Mouse (Mus musculus) embryonic stem cell, embryonic (primary cell): ENCODE data around the gene Chga.

ENCODE experiments used
- CTCF ChIA-PET, 4 experiments: fragments of 300-600 bp in 2 of 4; fragments of 350-600 bp in 2 of 4; sonication (Branson Sonifier 250); formaldehyde crosslinking; loops; one replicate each; lab custom pipeline; 2022; ENCODE audit warnings: inconsistent platforms in 2 of 4; lab: Charles Lee
- POLR2A ChIA-PET, 4 experiments: fragments of 300-600 bp in 2 of 4; fragments of 350-600 bp in 2 of 4; sonication (Branson Sonifier 250); formaldehyde crosslinking; loops; one replicate each; lab custom pipeline; 2022; ENCODE audit warnings: antibody characterized with exemption in 4 of 4, inconsistent platforms in 1 of 4; lab: Charles Lee

Gene Chga

GRCm38 (mm10) chr12:102554721-102555516 lies at the start of gene Chga:
Gene Chga, plus strand, starts transcription at chr12:102554969.
- ChIA-PET POLR2A (interaction anchor here (0.6 to 1.4 kb wide), 9 partner anchors 12 to 687 kb away, joined by 3 to 4 read pairs (median 3); partner anchors contain the start of genes Golga5 (in 1 of the 4), Moap1 (in 1 of the 4), Prima1 (in 1 of the 4) and Tmem251 (in 1 of the 4)), CTCF (interaction anchor here in 2 of 4 experiments (0.6 to 1.1 kb wide), 4 partner anchors 54 to 1597 kb away, joined by 3 to 9 read pairs (median 4); partner anchors contain the start of gene Itpk1 (in 1 of the 2))

DNA sequence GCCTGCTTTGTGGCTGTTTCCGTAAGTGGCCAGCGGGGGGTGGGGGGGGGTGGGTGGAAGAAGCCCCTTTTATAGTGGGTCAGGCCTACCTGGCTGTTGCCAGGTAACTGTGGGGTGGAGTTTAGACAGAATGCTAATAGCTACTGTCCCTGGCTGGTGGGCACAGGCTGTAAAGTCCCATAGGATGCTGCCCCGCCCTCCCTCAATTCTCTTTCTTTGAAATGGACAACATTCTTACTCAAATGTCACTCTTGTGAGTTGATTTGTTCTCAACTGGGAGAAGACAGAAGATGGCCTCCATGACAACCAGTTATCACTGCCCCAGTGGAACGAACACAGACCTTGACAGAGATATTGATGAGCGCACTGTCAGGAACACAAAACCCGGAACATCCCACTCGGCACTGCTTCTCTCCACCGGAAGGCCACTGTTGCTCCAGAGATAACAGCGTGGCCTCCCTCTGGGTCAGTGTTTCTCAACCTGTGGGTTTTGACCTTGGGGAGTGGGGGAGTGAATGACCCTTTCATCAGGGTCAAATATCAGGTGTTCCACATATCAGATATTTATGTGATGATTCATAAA lies 49.5 kb upstream of the Chga start:
- CTCF ChIA-PET: interaction anchor here in 2 of 4 experiments (0.6 to 1.1 kb wide), 4 partner anchors 57 to 219 kb away, joined by 3 to 4 read pairs (median 4); no protein-coding TSS in a partner anchor

DNA sequence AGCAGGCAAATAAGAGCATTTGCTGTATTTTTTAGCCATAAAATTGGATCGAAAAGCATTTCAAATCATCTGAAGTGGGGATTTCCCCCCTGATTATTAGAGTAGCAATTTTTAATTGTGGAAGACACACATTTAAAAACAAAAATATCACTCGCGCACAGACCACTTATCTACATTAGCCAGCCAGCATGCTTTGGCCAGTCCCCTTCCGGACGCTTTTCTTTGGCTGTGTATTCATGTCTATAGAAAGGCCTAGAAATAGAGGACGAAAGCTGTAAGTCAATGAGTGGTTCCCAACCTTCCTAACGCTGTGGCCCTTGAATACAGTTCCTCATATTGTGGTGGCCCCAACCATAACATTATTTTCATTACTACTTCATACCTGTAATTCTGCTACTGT lies 48.8 kb upstream of the Chga start:
- ChIA-PET CTCF (interaction anchor here in 1 of 4 experiments (0.6 kb wide), 1 partner anchor 1665 kb away, joined by 3 read pairs; no protein-coding TSS in a partner anchor), POLR2A (interaction anchor here in 1 of 4 experiments (0.6 to 2.3 kb wide), 4 partner anchors 10 to 208 kb away, joined by 3 to 6 read pairs (median 4); no protein-coding TSS in a partner anchor)

More for the DNA sequence above, 49.5 kb upstream of the Chga start:
- POLR2A ChIA-PET: interaction anchor here in 1 of 4 experiments (0.6 to 2.3 kb wide), 4 partner anchors 11 to 239 kb away, joined by 3 to 4 read pairs (median 4); partner anchors contain the start of genes Golga5 and Tmem251

DNA sequence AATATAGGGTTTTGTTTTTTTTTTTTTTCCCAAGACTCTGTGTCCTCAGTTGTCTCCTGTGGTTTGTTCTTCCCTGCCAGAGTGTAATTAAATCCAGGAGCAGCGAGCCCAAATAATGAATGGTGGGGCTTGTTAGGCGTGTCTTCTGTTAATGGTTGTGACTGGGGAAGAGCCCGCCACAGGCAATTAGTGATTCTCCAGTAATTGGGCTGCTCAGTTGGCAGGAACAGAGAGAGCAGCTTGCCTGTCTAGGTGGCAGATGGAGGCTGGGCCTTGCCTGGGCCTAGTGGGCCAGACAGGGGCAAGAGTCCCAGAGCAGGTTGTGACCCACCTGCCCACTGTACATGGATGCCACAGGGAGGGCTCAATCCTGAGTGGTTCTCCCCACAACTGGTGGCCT lies 43.4 kb upstream of the Chga start:
- POLR2A ChIA-PET: interaction anchor here in 3 of 4 experiments (1.0 to 1.2 kb wide), 4 partner anchors 71 to 232 kb away, joined by 3 to 7 read pairs (median 4); partner anchors contain the start of genes Moap1 (in 1 of the 3) and Tmem251 (in 1 of the 3)
- CTCF ChIA-PET: interaction anchor here in 3 of 4 experiments (0.6 to 2.6 kb wide), 5 partner anchors 12 to 814 kb away, joined by 3 to 13 read pairs (median 3); no protein-coding TSS in a partner anchor

DNA sequence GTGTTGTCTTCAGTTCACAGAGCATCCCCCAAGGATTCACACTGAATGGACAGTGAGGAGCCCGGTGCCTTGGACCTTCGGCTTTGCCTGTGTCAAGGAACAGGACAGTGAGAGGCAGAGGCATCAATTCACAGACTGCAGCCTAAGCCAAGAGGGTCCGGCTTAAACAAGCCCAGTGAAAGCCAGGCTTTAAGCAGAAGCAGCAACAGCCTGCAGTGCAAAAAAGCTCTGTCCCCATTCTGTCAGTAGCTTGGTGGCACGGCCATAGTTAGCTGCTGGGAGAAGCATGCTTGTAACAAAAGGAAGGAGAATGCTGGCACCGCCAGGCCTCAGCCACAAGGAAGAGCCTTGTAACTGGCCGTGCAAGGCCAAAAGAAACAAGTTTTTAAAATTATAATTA lies 40.6 kb upstream of the Chga start:
- POLR2A ChIA-PET: interaction anchor here in 2 of 4 experiments (0.9 to 1.5 kb wide), 2 partner anchors 14 to 200 kb away, joined by 3 to 4 read pairs; no protein-coding TSS in a partner anchor

DNA sequence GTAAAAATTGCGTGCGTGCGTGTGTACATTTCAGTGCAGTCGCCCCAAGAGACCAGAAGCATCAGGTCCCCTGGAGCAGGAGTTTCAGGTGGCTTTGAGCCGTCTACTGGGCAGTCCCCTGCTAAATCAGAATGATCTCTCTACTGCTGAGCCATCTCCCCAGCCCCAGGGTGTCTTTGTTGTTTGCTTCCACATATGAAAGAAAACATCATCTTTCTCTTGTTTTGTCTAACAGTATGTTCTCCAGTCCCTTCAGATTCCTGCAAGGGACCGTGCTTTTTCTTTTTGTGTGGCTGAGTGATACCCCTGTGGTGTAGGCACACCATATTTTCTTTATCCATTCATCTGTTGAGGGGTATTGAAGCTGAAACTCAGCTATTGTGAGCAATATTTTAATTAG lies 40.0 kb upstream of the Chga start:
- POLR2A ChIA-PET: interaction anchor here in 2 of 4 experiments (0.9 to 1.5 kb wide), 2 partner anchors 15 to 199 kb away, joined by 3 to 4 read pairs; no protein-coding TSS in a partner anchor

More for the DNA sequence above, 40.6 kb upstream of the Chga start:
- CTCF ChIA-PET: interaction anchor here in 1 of 4 experiments (0.6 kb wide), 1 partner anchor 127 kb away, joined by 3 read pairs; no protein-coding TSS in a partner anchor

DNA sequence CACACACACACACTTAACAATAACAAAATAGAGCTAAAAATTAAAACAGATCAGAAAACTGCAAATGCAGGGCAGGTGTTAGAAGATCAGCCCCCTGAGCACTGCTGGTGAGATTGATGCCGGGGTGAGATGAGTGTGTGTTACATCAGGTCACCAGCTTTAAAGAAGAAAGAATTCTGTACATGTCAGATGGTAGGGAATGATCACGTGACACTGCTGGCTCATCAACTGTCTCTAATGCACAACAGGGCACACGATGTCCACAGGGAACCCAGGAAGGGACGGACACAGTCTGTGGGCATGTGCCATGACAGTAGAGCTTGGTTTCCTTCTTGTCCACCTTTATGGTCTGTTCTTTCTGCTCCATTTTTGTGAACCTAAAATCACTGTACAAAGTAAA lies 38.6 kb upstream of the Chga start:
- ChIA-PET POLR2A (interaction anchor here in 1 of 4 experiments (1.3 kb wide), 1 partner anchor 11 kb away, joined by 4 read pairs; no protein-coding TSS in a partner anchor), CTCF (interaction anchor here in 2 of 4 experiments (0.8 to 1.3 kb wide), 3 partner anchors 9 to 184 kb away, joined by 3 to 5 read pairs (median 5); no protein-coding TSS in a partner anchor)

More for the DNA sequence above, 40.0 kb upstream of the Chga start:
- CTCF ChIA-PET: interaction anchor here in 1 of 4 experiments (0.6 kb wide), 2 partner anchors 128 to 188 kb away, joined by 3 read pairs; no protein-coding TSS in a partner anchor

DNA sequence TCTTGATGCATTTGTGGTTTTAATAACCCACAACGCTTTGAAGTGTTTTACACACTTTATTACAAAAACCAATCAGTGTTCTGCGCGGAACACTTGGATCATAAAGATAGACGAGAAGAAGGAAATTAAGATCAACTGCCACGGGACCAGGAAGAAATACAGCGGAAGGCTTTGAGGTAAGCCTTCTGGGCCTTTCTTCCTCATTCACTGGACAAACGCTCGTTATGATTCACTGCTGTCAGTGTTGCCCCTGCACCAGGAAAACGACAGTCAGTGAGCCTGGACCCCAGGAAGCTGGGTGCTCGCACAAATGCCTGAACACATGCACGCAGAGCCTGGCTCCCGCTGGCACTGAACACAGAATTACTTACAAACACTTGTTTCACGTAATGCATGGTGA lies 37.1 kb upstream of the Chga start:
- ChIA-PET CTCF (no interaction called here), POLR2A (interaction anchor here in 1 of 4 experiments (0.7 to 0.8 kb wide), 3 partner anchors 49 to 184 kb away, joined by 3 to 6 read pairs (median 3); partner anchors contain the start of gene Golga5)

DNA sequence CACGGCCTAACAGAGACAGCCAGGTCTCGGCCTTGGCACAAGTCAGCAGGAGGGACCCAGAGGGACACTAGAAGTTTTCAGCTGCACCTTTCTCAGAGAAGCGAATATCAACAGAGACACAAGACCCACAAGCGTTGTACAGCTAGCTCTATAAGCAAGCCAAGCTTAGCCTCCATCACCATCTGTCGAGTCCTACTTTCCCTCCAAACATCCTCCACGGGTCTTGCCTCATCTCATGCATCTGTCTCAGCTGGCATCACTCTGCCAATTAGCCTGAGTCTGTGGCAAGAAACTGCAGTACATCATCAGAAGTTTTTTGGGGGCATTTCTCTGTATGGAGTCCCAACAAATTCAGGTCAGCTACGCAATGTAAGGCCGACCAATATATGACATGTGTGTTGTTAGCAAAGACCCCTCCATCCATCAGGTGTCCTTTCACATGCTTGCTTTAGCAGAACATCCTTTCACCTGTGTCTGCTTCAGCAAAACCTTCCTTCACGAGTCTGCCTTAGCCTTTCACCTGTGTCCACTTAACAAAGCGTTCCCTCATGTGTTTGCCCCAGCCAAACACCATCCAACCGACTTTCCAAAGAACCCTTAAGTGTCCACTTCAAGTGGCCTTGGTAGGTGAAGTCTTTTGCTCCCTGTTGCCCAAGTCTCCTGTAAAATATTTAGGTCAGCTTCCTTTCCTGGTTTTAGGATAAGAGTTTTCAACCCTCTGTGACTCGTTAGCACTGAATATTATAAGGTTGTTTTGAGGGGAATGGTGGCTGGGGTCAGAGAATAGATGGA lies 34.6 kb upstream of the Chga start:
- ChIA-PET CTCF (interaction anchor here in 2 of 4 experiments (0.6 to 1.1 kb wide), 3 partner anchors 11 to 304 kb away, joined by 4 to 5 read pairs (median 4); no protein-coding TSS in a partner anchor), POLR2A (no interaction called here)

DNA sequence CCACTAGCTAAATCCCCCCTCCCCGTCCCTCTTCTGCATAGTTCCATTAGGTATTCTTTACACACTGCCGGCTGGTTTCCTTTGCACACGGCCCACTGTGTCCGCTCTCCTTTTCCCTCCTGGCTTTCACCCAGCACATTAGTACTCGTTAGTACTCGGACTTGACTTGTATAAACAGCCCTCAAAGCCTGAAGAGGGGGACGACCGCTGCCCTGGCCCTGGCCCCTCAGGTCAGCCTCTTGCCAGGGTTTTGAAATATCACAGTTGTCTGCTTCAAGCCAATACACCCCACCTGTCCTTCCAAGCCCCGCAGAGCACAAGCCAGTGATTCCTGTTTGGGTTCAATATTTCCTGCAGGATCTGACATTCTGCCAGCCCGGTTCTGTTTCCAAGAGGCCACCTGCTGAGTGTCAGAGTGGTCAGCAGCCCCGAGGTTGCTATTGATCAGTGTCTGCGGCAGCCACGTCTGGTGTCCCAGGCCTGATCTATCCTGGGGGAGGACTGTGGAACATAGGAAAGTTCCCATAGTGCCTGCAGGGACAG lies 32.9 kb upstream of the Chga start:
- ChIA-PET POLR2A (no interaction called here), CTCF (interaction anchor here in 1 of 4 experiments (0.9 kb wide), 1 partner anchor 24 kb away, joined by 4 read pairs; no protein-coding TSS in a partner anchor)

DNA sequence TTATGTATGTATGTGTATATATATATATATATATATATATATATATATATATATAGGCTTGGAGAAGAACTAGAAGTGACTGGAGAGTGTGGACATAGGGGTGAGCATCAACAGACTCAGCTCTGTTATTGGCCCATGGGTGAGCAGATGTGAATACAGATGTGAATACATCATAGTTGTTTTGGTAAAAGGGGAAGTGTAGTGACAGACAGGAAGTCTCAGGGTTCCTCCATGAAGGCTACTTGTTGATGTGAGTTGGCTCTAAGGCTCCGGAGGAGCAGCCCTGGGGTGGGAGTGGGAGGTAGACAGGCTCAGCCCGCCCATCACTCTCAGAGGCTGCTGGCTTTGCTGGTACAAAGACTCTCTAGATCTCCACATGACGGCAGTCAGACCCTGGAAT lies 30.6 kb upstream of the Chga start:
- ChIA-PET POLR2A (interaction anchor here in 3 of 4 experiments (0.7 to 1.6 kb wide), 8 partner anchors 11 to 196 kb away, joined by 3 to 5 read pairs (median 4); partner anchors contain the start of gene Golga5 (in 1 of the 3)), CTCF (interaction anchor here (0.5 to 2.1 kb wide), 29 partner anchors 8 to 623 kb away, joined by 3 to 18 read pairs (median 4); no protein-coding TSS in a partner anchor)

GRCm38 (mm10) chr12:102524760-102525159 lies 30.0 kb upstream of the Chga start:
- ChIA-PET POLR2A (interaction anchor here in 3 of 4 experiments (0.7 to 1.6 kb wide), 11 partner anchors 10 to 219 kb away, joined by 3 to 5 read pairs (median 3); partner anchors contain the start of genes Golga5 (in 1 of the 3), Moap1 (in 1 of the 3) and Tmem251 (in 1 of the 3)), CTCF (interaction anchor here (0.5 to 2.1 kb wide), 35 partner anchors 8 to 624 kb away, joined by 3 to 18 read pairs (median 4); no protein-coding TSS in a partner anchor)

DNA sequence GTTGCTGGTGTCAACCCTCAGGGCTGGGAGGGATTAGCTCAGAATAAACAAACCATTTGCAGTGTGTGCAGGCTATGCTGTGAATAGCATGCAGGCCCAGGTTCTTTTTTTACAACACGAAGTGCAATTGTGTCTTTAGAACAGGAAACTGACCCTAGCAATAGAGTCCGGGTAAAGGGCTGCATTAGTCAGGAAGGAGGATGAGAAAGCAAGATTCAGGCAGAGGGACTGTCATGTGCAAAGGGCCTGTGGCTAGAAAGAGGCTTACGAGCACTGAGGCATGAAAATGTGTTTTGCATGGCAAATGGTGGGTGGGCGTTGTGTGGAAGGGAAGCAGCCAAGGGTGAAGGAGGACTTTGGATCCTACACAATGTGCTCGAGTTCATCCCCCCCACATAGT lies 26.8 kb upstream of the Chga start:
- CTCF ChIA-PET: interaction anchor here in 2 of 4 experiments (0.5 to 0.6 kb wide), 3 partner anchors 9 to 1687 kb away, joined by 3 read pairs; no protein-coding TSS in a partner anchor
- POLR2A ChIA-PET: interaction anchor here in 1 of 4 experiments (1.4 kb wide), 1 partner anchor 186 kb away, joined by 3 read pairs; no protein-coding TSS in a partner anchor

GRCm38 (mm10) chr12:102535796-102536195 lies 19.0 kb upstream of the Chga start:
- CTCF ChIA-PET: interaction anchor here in 2 of 4 experiments (0.5 to 1.3 kb wide), 5 partner anchors 11 to 1965 kb away, joined by 3 to 6 read pairs (median 4); no protein-coding TSS in a partner anchor
- POLR2A ChIA-PET: interaction anchor here in 3 of 4 experiments (0.5 to 1.2 kb wide), 9 partner anchors 11 to 623 kb away, joined by 3 to 7 read pairs (median 4); partner anchors contain the start of genes Gm28051 (in 2 of the 3), Gon7 (in 2 of the 3), Ubr7 (in 2 of the 3) and Gm20604 (in 1 of the 3)

- ChIA-PET CTCF (interaction anchor here in 3 of 4 experiments (0.6 to 2.1 kb wide), 4 partner anchors 11 to 200 kb away, joined by 3 to 7 read pairs (median 4); no protein-coding TSS in a partner anchor), POLR2A (interaction anchor here in 3 of 4 experiments (0.7 to 1.4 kb wide), 6 partner anchors 15 to 174 kb away, joined by 3 read pairs; partner anchors contain the start of gene Chga (in 1 of the 3))
Observed at GRCm38 (mm10) chr12:102540278-102540677, 14.5 kb upstream of the Chga start.

DNA sequence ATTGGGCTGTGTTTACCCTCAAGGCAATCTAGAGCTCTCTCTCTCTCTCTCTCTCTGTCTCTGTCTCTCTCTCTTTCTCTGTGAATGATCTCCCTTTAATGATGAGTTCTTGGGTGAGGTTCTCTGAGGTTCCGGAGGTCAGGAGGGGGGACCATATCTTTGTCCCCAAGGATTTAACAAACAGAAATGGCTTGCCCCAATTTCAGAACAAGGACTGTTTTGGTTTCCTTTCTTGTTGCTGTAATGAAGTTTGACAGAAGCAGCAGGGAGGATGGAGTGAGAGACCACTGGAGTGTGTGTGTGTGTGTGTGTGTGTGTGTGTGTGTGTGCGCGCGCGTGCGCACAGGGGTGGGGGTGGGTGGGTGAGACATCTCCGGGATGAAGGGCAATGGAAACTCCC lies 13.6 kb upstream of the Chga start:
- ChIA-PET POLR2A (interaction anchor here in 2 of 4 experiments (0.7 to 1.4 kb wide), 2 partner anchors 34 to 160 kb away, joined by 3 read pairs; no protein-coding TSS in a partner anchor), CTCF (interaction anchor here in 1 of 4 experiments (2.1 kb wide), 1 partner anchor 16 kb away, joined by 6 read pairs; no protein-coding TSS in a partner anchor)
